Mouse (Mus musculus) T-cell, adult 66 days (primary cell): ENCODE measurements around the gene Olfr697. TPM values are rescaled to one million over a fixed set of nuclear protein-coding genes. Genes with fewer than 3 reads are reported as not detected.

Experiments
- total RNA-seq, 2 experiments: library from RNA; stranded (reverse); gene quantifications; 3 replicates in 1 of 2; 4 replicates in 1 of 2; pipeline ENCODE4 v1.2.4; 2023

Olfr697 gene
- not detected for total RNA-seq

GRCm38 (mm10) chr7:106742343-106742742 is at the start of gene Olfr697:
Gene Olfr697, minus strand, starts transcription at chr7:106742443.

GRCm38 (mm10) chr7:106755297-106755696 is 13.1 kb upstream of the Olfr697 start, which contains the start of gene Olfr698:
Gene Olfr698, minus strand, starts transcription at chr7:106755397.

GRCm38 (mm10) chr7:106716296-106716695 is 25.9 kb downstream of the Olfr697 start, which contains the start of gene Olfr695:
Gene Olfr695, minus strand, starts transcription at chr7:106716396.

GRCm38 (mm10) chr7:106691714-106692113 is 50.5 kb downstream of the Olfr697 start, which contains the start of gene Olfr694:
Gene Olfr694, minus strand, starts transcription at chr7:106691814.

Other genes starting within 250 kb of the Olfr697 start
- gene Olfr693, start 61.9 kb downstream of the Olfr697 start, total RNA-seq, result not detected
- not detected for gene Olfr694, start 50.6 kb downstream of the Olfr697 start, total RNA-seq
- gene Olfr695, start 26.0 kb downstream of the Olfr697 start, total RNA-seq, result not detected
- gene Olfr698, start 13.0 kb upstream of the Olfr697 start, total RNA-seq, result not detected
- gene Olfr699, start 50.8 kb upstream of the Olfr697 start, total RNA-seq, result not detected
- not detected for gene Olfr700, start 66.4 kb upstream of the Olfr697 start, total RNA-seq
- gene Olfr701, start 71.7 kb upstream of the Olfr697 start, total RNA-seq, result not detected
- gene Olfr702, start 91.5 kb upstream of the Olfr697 start, total RNA-seq, result not detected
- not detected for gene Olfr703, start 100.9 kb upstream of the Olfr697 start, total RNA-seq
- not detected for gene Olfr704, start 120.7 kb upstream of the Olfr697 start, total RNA-seq
- gene Olfr705, start 134.4 kb upstream of the Olfr697 start, total RNA-seq, result not detected
- gene Olfr706, start 145.7 kb upstream of the Olfr697 start, total RNA-seq, result not detected
- gene Olfr707, start 158.8 kb upstream of the Olfr697 start, total RNA-seq, result not detected
- not detected for gene Olfr1532-ps1, start 165.6 kb upstream of the Olfr697 start, total RNA-seq
- under 1 TPM; 0.20 to 0.21 TPM for gene Olfr709-ps1, start 189.8 kb upstream of the Olfr697 start, total RNA-seq
- gene Olfr710, start 205.9 kb upstream of the Olfr697 start, total RNA-seq, result not detected
- not detected for gene Olfr6, start 221.5 kb upstream of the Olfr697 start, total RNA-seq
- not detected for gene Olfr711, start 233.0 kb upstream of the Olfr697 start, total RNA-seq